Mouse (Mus musculus): Measurements from ENCODE around the gene Cdcp1.

GRCm38 (mm10) chr9:123241191-123241590 lies 25.4 kb upstream of the Cdcp1 start:
- TF ChIP-seq E2F4 (IDR thresholded peaks at IDR 0.05; ENCODE audit: insufficient read depth) (no peak), POLR2A (IDR thresholded peaks at IDR 0.05; ENCODE audit: insufficient read length, low read depth) (no peak), MAX (IDR thresholded peaks at IDR 0.05; ENCODE audit: low read depth) (no peak), CEBPB (IDR thresholded peaks at IDR 0.05; ENCODE audit: insufficient read depth, poor library complexity, severe bottlenecking) (no peak), MYOG (IDR thresholded peaks at IDR 0.05; ENCODE audit: control insufficient read depth in 1 of 3, insufficient read depth in 1 of 3, insufficient read length in 2 of 3, low read depth in 2 of 3) (no peak), USF1 (IDR thresholded peaks at IDR 0.05; ENCODE audit: low read depth) (no peak), POLR2AphosphoS2 (IDR thresholded peaks at IDR 0.05; ENCODE audit: insufficient read length, low read depth) (no peak), TCF12 (IDR thresholded peaks at IDR 0.05; ENCODE audit: insufficient read depth, poor library complexity, severe bottlenecking) (no peak), MYOD1 (IDR thresholded peaks at IDR 0.05; ENCODE audit: control insufficient read depth in 1 of 3, insufficient read length in 2 of 3, low read depth in 2 of 3) (no peak), REST (IDR thresholded peaks at IDR 0.05; ENCODE audit: insufficient read depth, insufficient read length) (no peak)
